Mouse (Mus musculus) forebrain, embryonic 11.5 days (tissue): Measurements from ENCODE around the gene Meox1. TPM values are rescaled to one million over a fixed set of nuclear protein-coding genes. Genes with fewer than 3 reads are reported as not detected.

Source experiments
- ATAC-seq: fragments of 200-750 bp; cut with Nextera tagmentation; replicated peaks from 2 replicates; pipeline ENCODE4 v1.8.0; 2017; ENCODE audit warnings: moderate TSS enrichment; ENCODE audit not compliant: low FRiP score
- DNase-seq: peaks from one replicate; pipeline ENCODE4 v3.0.0-alpha.2; 2017; ENCODE audit warnings: low spot score
- H3K27ac ChIP-seq: fragments of 300-500 bp; sonication (generic); 2 replicates; pipeline ENCODE4 v1.5.1; 2014; ENCODE audit warnings: low read depth, low read length
- H3K27me3 ChIP-seq: fragments of 300-500 bp; sonication (generic); 2 replicates; pipeline ENCODE4 v1.6.1; 2014; ENCODE audit warnings: mild to moderate bottlenecking, low read length, mixed read lengths; ENCODE audit not compliant: control insufficient read depth, insufficient read depth
- H3K36me3 ChIP-seq: fragments of 300-500 bp; sonication (generic); 2 replicates; pipeline ENCODE4 v1.6.1; 2014; ENCODE audit warnings: mild to moderate bottlenecking, low read length, moderate library complexity, mixed read lengths; ENCODE audit not compliant: control insufficient read depth, insufficient read depth
- H3K4me1 ChIP-seq: fragments of 300-500 bp; sonication (generic); replicated peaks from 2 replicates; pipeline ENCODE4 v1.6.1; 2014; ENCODE audit warnings: low read length, mixed read lengths; ENCODE audit not compliant: control insufficient read depth, insufficient read depth
- H3K4me2 ChIP-seq: fragments of 300-500 bp; sonication (generic); 2 replicates; pipeline ENCODE4 v1.6.1; 2014; ENCODE audit warnings: low read depth, mild to moderate bottlenecking, low read length, moderate library complexity, mixed read lengths; ENCODE audit not compliant: severe bottlenecking
- H3K4me3 ChIP-seq: fragments of 300-500 bp; sonication (generic); 2 replicates; pipeline ENCODE4 v1.5.1; 2014; ENCODE audit warnings: low read depth, low read length
- H3K9ac ChIP-seq: fragments of 300-500 bp; sonication (generic); 2 replicates; pipeline ENCODE4 v1.6.1; 2014; ENCODE audit warnings: low read length
- H3K9me3 ChIP-seq: fragments of 300-500 bp; sonication (generic); 2 replicates; pipeline ENCODE4 v1.6.1; 2016; ENCODE audit warnings: low read length, mixed read lengths; ENCODE audit not compliant: control insufficient read depth
- WGBS: fragments of 180-500 bp; shearing (Covaris S2); extraction: QIAGEN DNeasy Blood & Tissue Kit; methylation state at CpG from one replicate; pipeline ENCODE4 v1.1.7; 2014; 5-methylcytosine and 5-hydroxymethylcytosine counted together
- polyA plus RNA-seq: library from polyadenylated mRNA; unstranded; fragments of >200 nt; fragmentation: Nextera tagmentation; extraction: Ambion mirVana; gene quantifications from 2 replicates; pipeline ENCODE4 v1.2.1, GENCODE M21; 2014

Meox1 gene
- polyA plus RNA-seq, 1 experiment from 2014 or later, result 0.21 TPM

DNA sequence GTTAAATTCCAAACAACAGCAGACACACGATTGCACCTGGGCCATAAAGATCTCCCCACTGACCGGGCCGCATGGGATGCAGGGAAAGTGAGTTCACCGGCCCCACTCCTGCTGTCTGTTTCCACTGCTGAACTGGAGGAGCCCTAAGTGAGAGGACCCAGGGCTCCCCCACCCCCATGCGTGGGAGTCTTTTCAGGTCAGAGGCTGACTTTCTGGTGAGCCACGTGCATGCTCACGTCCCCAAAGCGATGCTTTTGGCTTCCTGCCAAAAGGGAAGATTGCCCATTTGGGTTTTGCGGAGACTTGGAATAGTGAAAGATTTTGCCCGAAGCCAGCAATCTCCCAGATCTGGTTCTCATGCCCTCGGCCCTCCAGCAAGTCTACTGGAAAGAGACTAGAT is 2.7 kb downstream of the Meox1 start:
- Histone ChIP-seq H3K9me3 (no peaks in the 10 kb centered on the region), H3K9ac (no peak overlapping the region), H3K27ac (no peak overlapping the region), H3K27me3 (peaks cover 2% of the 10 kb centered on the region; the same call in 1 of the 2 replicates), H3K4me3 (no peak overlapping the region), H3K36me3 (no peaks in the 10 kb centered on the region), H3K4me2 (no peak overlapping the region), H3K4me1 (no peaks in the 10 kb centered on the region; the same call in 1 of the 2 replicates)
- WGBS, result 31% methylated on average over 11 of the region's 11 CpGs
- DNase-seq (no peak), ATAC-seq (no peak)

DNA sequence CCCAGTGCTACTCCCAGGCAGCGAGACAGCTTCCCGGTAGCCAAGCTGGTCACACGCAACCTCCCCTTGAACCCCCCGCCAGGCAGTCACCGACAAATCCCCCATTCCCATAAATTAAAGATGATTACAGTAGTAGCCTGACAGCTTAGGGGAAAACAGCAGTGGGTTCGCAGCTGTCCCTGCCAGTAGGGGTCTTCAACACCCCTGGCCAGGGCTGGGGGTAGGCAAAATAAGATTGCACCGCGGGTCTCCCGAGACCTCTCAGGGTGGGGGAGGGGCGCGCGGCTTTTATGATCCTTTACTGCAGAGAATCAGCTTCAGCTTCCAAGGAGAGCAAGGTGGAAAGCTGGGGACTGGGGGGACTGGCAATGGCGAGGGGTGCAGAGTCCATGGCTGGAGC is 4.4 kb downstream of the Meox1 start:
- peak; percentile 66 for DNase-seq
- no peak overlapping the region for H3K27ac ChIP-seq
- 2% methylated on average over 12 of the region's 13 CpGs for WGBS
- H3K27me3 ChIP-seq, result peaks cover 2% of the 10 kb centered on the region; the same call in 1 of the 2 replicates
- H3K9ac ChIP-seq, result peak overlapping the region; percentile 5; the same call in 1 of the 2 replicates
- peak overlapping the region; percentile 44 for H3K4me2 ChIP-seq
- no peak for ATAC-seq
- H3K4me1 ChIP-seq, result no peaks in the 10 kb centered on the region; the same call in 1 of the 2 replicates
- H3K4me3 ChIP-seq, result peak overlapping the region; percentile 17
- H3K9me3 ChIP-seq, result no peaks in the 10 kb centered on the region
- no peaks in the 10 kb centered on the region for H3K36me3 ChIP-seq

DNA sequence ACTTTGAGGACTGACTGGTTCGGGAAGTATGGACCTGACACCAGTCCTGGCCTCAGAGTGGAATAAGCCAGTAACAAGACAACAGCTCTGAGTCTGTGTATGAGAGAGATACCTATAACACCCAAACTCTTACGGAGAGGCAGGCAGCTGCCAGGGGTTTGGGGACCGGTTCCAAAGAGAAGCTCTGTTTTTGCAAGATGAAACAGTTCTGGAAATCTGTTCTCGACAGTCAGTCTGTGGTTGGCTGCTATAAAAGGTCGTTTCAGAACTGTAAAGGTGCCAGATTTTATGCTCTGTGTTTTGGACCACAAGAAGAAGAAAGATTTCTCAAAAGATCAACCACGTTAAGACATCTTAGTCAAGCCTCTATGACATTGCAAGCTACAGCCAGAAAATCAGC is 5.4 kb downstream of the Meox1 start:
- Histone ChIP-seq H3K27ac (no peak overlapping the region), H3K27me3 (peaks cover 2% of the 10 kb centered on the region; the same call in 1 of the 2 replicates), H3K4me1 (no peaks in the 10 kb centered on the region; the same call in 1 of the 2 replicates), H3K9me3 (no peaks in the 10 kb centered on the region), H3K9ac (no peak overlapping the region), H3K4me2 (no peak overlapping the region), H3K36me3 (no peaks in the 10 kb centered on the region), H3K4me3 (no peak overlapping the region)
- WGBS, result 74% methylated on average over 6 of the region's 6 CpGs
- ATAC-seq, result no peak
- DNase-seq, result no peak

DNA sequence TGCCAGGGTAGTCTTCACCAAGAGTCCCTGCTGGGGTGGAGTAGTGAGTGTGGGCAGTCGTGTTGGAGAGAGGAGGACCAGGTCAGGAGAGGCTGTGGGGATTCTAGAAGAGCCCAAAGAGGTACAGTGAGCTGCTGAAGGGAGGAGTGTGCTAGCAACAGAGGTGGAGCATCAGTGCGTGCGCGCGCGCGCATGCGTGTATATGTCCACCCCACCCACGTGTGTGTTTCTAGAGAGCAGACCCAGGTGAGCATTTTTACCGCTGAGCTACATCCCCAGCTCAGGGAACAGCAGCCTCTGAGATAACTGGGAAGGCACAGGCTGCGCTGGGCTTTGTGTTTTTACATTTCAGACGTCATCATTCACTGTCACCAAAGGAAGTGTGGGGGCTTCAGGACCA is 7.7 kb downstream of the Meox1 start:
- 88% methylated on average over 12 of the region's 12 CpGs for WGBS
- H3K9me3 ChIP-seq, result no peaks in the 10 kb centered on the region
- H3K27ac ChIP-seq, result no peak overlapping the region
- DNase-seq (no peak), ATAC-seq (no peak)
- no peak overlapping the region for H3K9ac ChIP-seq
- no peak overlapping the region for H3K4me3 ChIP-seq
- no peaks in the 10 kb centered on the region for H3K36me3 ChIP-seq
- no peak overlapping the region for H3K4me2 ChIP-seq
- peaks cover 3% of the 10 kb centered on the region; the same call in 1 of the 2 replicates for H3K4me1 ChIP-seq
- no peaks in the 10 kb centered on the region for H3K27me3 ChIP-seq

DNA sequence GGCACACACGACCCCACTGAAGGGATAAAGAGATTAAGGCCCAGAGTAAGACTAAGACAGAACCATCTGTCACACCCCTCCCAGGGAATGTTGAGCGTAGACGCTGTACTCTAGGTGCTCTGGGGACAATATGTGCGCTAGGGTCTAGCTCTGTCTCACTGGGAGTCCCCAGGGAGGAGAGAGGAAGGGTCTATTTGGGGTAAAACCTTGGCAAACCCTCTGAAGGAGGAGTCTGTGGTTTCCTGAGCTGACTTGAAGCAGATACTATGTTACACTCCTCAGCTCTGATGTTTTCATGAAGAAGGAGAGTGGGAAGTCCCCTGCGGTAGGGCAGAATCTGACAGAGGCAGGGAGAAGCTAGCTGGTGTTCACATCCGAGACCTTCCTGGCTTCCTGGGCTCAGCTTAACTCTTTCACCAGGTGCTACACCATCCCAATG is 8.3 kb downstream of the Meox1 start:
- no peak for DNase-seq
- Histone ChIP-seq H3K36me3 (no peaks in the 10 kb centered on the region), H3K27ac (no peak overlapping the region), H3K9me3 (no peaks in the 10 kb centered on the region), H3K4me1 (peaks cover 3% of the 10 kb centered on the region; the same call in 1 of the 2 replicates), H3K27me3 (no peaks in the 10 kb centered on the region), H3K4me3 (no peak overlapping the region), H3K4me2 (no peak overlapping the region), H3K9ac (no peak overlapping the region)
- no peak for ATAC-seq
- WGBS, result 64% methylated on average over 6 of the region's 6 CpGs

DNA sequence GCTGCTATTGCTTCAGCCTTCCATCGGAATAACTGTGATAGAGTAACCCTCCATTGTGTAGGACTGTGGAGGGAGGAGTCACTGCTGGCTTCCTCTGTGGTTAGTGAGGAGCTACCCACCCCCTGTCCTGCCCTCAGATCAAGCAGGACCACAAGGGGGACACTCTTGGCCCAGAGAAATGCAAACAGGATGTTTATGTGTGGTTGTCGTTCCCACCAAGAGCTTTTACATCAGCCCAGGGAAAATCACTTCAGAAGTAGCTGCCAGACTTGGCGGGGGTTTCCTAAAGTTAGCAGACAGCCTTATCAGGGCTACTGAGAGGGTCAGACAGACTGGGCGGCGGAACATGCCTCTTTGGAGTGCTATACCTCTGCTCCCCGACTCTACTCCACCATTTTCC is 8.9 kb downstream of the Meox1 start:
- no peak overlapping the region for H3K9ac ChIP-seq
- H3K27ac ChIP-seq, result no peak overlapping the region
- H3K27me3 ChIP-seq, result no peaks in the 10 kb centered on the region
- no peaks in the 10 kb centered on the region for H3K9me3 ChIP-seq
- H3K4me1 ChIP-seq, result peaks cover 3% of the 10 kb centered on the region; the same call in 1 of the 2 replicates
- DNase-seq (no peak), ATAC-seq (no peak)
- 61% methylated on average over 6 of the region's 6 CpGs for WGBS
- no peak overlapping the region for H3K4me2 ChIP-seq
- no peaks in the 10 kb centered on the region for H3K36me3 ChIP-seq
- H3K4me3 ChIP-seq, result no peak overlapping the region

DNA sequence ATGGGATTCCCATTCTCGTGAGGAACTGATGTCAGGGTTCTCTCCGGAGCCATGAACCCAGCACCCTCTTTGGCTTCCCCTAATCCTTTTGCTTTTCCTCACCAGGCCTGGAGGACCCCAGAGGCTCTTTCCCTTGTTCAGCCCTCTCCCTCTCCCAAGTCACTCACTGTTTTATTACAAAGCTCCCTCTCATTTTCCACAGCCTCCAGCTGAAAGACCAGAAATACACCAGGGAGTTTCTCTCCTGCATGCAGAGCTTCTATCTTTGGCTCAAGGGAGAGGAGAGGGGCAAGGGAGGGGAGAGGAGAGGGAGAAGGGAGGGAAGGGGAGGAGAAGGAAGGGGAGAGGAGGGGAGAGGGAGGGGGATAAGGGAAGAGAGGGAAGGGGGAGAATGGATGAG is 10.3 kb downstream of the Meox1 start:
- Histone ChIP-seq H3K27me3 (no peaks in the 10 kb centered on the region), H3K4me3 (no peak overlapping the region), H3K27ac (no peak overlapping the region), H3K36me3 (no peaks in the 10 kb centered on the region), H3K4me1 (peaks cover 4% of the 10 kb centered on the region), H3K9me3 (no peaks in the 10 kb centered on the region), H3K9ac (no peak overlapping the region), H3K4me2 (no peak overlapping the region)
- ATAC-seq, result no peak
- 58% methylated on average over 2 of the region's 2 CpGs for WGBS
- DNase-seq, result no peak

DNA sequence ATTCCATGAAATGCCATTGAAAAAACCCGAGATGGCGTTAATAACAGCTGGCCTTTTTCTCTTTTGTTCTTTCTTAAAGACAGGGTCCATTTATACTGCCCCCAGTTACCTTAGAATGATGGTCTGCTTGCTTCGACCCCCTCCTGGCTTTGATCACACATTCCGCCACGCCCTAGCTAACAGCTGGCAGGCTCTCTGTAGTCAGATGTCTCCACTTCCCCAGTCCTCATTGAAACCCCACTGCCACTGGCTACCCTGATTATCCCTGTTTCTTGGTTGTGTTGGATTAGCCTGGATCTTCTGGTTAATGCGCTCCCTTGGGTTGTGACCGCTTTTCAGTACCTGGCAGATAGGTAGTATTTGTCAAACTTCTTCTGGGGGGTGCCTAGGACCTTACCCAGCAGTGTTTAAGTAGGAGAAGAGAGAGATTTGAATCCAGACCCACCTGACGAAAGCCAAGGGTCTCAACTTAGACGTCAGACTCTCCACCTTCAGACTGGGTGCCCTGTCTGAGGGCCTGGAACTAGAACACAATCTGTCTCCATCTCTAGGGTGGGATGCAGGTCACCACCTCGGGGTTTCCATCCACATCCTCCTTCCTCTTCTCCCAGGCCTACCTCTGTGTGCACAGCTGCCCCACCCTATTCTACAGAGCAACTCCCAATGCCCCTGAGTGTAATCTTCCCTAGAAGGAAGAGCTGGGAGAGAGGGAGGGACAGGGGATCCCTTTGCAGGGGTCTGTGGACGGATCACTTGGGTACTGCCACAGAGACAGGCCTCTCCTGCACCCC is 11.5 kb downstream of the Meox1 start:
- H3K4me3 ChIP-seq, result no peak overlapping the region
- H3K9ac ChIP-seq, result no peak overlapping the region
- WGBS, result 83% methylated on average over 11 of the region's 11 CpGs
- H3K27me3 ChIP-seq, result no peaks in the 10 kb centered on the region; the same call in 1 of the 2 replicates
- no peak overlapping the region for H3K4me2 ChIP-seq
- DNase-seq, result no peak
- no peak overlapping the region for H3K27ac ChIP-seq
- peaks cover 9% of the 10 kb centered on the region for H3K4me1 ChIP-seq
- no peak for ATAC-seq
- H3K36me3 ChIP-seq, result no peaks in the 10 kb centered on the region
- H3K9me3 ChIP-seq, result no peaks in the 10 kb centered on the region
